Mouse (Mus musculus): ENCODE data around the gene Dut.

Gene Dut

DNA sequence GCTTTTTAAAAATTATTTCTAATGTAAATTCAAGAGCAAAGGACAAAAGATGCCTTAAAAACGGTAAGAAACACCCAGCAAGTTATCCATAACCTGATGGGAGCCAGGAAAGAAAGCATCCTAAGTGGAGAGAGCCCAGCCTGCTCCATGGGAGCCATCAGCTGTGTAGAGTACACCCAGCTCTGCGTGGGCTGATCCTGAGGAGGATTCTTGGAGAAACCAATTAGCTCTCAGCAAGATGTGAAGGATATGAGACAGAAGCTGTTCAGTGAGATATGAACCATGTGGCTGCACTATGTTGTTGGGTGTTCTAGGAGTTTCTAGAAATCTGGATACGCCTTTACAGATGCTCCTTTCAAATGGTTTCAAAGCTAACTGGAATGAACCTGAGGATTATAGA lies 58.7 kb downstream of the Dut start:
- DNase-seq = no peak

Measured in thymus, postnatal 36 days (tissue).